Mouse (Mus musculus): ENCODE results near the gene Ldah.

Ldah gene

DNA sequence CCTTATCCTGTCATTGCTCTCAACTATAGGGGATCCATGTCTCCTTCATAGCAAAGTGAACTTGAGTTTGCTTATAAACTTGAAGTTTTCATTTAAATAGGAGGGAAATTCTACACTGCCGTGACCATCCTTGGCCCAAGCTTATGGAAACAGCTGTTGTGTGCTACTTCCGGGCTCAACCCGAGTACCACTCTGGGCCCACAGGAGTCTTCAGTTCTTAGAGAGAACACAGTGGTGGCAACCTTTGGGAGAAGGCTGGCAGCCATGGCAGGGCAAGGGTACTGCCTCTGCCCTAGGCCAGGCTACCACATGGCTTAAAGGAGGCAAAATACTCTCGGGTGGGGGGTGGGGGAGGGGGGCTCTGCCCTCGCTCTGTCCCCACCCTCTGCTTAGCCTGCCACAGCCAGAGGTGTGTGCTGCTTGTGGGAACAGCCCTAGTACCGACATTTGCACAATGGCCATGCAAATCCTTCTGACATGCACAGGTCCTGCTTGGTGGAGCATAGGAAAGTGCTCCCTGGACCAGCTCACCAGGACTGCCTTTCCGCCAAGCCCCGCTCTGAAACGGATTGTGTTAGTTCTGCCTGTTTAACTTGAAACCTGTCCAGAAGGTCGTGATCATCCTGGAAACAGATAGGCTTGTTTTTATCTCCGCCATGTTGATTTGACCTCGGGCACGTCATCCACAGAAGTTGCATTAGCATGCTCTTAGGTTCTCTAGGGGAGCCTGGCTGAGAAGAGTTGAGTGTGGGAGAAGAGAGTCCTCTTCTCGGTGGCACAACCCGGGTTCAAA, 73.5 kb downstream of the Ldah start:
- DNase-seq (ENCODE audit: low spot score), result no peak

DNA sequence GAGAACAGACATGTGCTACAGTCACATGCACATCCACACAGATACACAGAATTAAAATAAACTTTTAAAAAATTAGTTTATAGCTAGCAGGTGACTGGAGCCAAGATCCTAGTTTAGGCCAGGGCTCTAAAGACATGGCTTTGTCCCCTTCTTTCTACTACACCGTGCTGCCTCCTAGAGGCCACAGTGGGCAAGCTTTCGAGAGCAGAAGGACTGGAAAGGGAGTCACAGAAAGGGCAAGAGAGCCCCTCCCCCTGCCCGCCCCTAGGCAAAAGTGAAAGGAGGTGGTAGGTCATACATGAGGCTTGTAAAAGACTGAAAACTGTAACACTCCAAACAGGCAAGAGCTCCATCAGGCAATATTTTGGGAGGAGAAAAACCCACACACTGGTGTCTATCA, 80.1 kb downstream of the Ldah start:
- no peak for DNase-seq (ENCODE audit: low spot score)

DNA sequence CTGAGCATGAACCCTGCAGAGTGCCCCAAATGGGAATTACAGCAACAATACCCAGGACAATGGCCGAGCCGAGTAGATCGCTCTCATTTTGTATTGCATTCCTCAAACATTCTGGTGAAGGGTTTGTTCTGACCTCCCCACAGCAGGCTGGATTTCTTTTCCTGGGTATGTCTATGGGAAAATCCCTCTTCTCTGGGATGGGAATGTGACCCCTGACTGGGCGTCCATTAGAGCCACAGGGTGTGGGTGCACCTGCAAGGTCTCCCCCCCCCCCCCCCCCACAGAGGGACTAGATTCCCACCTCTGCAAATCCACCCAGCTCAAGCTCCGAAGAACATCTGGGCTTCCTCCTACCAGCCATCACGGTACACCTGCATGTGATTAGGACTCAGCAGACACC, 81.2 kb downstream of the Ldah start:
- no peak for DNase-seq (ENCODE audit: low spot score)

DNA sequence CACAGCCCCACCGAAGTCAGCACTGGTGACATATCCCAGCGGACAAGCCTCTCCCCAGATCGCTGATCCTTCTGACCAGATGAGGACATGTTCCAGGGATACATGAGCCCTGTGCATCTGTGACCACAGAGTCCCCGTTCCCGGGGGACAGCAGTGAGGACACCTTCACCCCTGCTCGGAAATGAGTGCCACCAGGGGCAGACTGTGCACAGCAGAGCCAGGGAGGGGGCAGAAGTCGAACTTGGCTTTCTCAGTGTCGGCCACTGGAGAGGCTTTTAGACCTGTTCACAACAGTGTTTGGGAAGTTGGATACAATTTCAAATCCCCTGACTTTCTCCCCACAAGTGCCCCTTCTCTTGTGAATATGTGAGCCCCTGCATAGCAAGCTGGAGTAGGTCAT, 81.6 kb downstream of the Ldah start:
- DNase-seq (ENCODE audit: low spot score), result no peak

DNA sequence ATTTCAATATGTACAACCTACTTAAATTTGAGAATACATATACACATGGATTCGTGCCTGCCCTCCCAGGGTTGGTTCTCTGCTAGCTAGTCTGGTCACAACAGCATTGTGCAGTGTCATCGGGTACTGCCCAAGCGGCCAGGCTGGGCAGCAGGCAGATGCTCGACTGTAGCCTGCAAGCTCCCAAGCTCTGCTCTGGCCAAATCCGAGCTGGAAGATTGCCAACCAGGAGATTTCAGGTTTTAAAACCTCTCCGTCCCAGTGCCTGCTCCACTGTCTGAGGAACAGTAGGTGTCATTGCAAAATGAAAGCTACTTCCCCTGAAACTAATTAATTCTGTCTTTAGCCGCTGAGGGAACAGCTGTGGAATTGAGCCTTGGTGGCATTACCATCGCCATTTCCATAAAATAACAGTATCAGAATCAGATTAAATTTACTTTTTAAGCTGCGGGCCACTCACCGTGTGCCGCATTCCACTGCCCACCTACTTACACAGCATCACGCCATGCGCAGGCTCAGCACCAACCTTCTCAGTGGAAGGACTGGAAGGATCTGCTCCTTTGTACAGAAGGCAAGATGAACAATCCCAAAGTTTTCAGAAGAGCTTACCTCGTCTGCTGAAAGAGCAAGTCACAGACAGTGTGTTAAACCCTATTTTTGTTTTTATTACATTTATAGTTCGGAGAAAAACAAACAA, 83.4 kb downstream of the Ldah start:
- DNase-seq (ENCODE audit: low spot score), result no peak

DNA sequence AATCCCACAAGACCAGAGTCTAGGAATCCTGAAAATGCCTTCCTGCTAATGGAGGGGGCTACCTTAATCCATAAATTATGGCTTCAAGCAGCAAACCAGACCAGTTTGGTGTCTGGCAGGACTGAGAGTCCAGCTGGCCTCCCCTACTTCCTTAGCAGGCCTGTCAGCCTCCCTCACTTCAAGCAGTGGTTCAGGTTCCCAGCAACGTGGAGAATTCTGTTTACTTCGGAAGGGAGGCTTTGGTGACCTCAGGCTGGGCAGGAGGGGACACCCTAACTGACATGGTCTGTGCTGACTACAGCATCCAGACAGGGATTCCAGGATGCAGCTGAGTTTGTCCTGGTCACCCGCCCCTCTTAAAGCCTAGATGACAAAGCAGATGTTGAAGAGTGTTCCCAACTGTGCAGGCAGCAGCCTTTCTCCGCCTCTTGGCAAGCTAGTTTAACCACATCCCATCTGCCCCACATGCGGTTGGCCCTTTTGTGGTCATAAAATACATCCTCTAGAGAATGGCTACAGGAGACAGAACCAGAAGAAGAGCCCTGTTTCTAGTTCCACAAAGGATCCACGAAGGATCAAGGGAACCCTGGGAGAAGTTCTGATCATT, 87.5 kb downstream of the Ldah start:
- no peak for DNase-seq (ENCODE audit: low spot score)

DNA sequence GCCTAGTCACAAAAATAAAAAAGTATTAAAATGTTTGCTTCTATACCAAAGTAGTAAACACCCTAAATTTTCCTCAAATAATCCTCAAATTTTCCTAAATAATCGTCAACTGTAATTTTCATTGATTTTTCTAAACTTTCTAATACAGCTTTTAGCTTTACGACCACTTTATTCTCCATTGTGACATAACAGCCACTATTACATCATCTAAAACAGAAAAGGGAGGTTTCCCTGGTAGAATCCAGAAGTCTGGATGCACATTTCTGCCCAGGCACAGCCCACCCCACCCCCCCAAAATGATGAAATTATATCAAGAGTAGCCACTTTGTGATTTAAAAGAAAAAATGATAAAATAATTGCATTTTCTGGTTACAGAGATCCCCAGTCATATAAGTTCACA, 88.2 kb downstream of the Ldah start:
- no peak for DNase-seq (ENCODE audit: low spot score)

DNA sequence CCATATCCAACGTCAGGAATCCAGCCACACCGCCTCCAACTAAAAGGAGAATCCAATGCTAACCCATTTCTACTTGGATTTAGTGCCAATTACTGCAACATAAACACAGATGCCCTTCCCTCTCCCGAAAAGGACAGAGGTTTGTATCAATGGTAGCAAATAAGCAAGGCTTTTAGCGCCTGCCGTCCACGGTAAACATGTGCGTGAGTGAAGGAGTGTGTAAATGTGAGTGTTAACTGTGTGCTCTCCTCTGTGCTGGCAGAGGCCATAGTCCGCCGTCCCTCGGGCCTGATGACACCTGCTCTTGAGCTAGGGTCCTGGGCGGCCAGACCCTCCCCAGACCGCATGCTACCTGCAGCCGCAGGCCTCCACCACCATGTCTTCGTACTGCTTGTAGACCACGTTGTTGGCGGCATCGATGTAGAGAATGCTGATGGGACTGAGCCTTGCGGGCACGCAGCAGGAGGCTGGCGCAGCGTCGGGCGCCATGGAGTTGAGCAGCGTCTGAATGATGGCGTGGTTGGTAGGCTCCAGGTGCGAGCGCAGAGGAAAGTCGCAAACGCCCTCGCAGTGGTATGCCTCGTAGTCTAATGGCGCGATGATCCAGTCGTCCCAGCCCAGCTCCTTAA, 89.8 kb downstream of the Ldah start:
- DNase-seq (ENCODE audit: low spot score), result no peak

DNA sequence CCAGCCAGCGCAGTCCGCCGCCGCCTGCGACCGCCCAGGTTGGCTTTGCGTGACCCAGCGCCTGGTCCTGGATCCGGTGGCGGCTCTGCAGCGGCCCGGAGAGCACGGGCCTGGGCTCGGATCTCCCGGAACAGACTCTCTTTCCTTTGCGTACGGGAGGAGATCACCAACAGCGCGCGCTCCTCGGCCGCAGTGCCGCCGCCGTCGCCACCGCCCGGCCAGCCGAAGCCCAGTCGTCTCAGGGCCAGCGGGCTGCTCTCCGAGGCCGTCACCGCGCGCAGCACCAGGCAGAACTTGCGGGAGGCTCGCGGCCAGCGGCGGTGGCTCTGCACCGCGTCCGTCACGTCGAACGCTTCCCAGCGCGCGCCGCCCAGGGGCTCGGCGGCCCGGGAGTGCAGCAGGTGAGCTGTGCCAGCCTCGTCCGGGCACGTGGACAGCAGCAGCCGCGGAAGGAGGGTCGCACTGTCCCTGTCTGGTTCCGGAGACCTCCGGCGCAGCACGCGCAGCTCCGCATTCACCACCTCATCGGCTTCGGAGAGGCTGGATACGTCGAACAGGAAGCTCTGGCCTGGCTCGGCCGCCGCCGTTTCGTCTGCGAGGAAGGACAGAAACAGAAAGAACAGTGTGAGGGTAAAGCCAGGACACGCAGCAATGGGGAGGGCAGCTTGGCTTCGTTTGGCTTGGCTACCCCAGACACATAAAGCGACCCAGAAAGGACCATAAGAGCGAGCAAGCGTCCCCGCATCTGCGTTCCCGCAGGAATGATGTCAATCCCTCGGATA, 90.6 kb downstream of the Ldah start:
- DNase-seq (ENCODE audit: low spot score), result no peak

DNA sequence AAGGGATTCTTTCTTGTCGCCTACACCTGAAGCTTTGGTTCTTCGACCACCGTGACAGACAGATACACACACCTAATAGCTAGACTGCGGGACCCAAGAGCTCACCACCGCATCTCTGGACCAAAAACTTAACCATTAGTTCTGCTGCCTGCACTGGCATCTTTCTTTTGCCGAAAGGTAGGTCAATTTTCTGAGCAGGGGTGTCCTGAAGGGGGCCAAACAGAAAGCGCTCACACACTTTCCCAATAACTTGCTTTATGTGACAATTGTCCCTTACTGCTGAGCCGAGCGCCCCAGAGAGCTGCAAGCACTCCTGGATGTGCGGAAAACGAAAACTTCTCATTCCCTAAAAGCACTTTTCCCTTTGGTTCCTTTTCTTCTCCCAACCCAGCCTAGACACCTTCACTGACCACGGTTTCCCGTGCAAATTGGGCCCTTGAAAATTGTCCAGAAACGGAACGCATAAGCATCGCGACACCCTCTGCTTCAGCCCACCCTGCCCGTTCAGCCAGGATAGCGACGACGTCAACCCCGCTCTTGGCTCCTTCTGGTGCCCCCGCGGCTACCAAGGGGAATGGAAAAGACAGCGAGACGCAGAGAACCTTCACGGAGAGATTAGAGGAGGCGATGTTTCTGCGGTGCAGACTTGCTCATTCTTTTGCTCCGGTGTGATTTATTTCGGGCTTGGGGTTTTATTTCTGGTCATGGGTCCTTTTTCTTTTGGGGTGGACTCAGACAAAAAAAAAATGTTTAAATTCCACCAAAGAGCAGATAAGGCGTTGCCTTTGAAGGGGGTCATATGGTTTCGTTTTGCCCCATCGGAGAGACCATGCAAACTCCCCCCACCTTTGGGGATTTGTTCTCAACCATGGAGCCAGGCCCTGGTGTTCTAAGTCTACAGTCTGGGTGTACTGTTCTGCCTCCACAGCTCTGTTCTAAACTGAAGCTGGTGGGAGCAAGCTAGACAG, 91.5 kb downstream of the Ldah start:
- DNase-seq (ENCODE audit: low spot score), result no peak

DNA sequence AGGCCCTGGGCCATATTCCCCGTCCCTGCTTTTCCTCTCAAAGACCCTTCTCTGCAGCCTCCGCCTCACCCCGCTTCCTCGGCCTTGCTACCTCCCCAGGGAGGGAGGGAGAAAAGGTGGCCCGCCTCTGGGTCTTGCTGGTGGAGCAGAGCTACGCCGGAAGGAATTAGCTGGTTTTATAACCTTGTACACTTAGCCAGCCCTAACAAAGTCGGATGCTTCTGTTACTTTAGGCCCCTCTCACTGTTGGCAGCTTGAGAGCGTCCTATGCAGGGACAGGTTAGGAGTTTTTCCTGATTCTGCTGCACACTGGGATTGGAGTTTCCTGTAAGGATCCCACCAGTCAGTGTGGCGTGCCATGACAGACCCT, 92.2 kb downstream of the Ldah start:
- DNase-seq (ENCODE audit: low spot score), result no peak

DNA sequence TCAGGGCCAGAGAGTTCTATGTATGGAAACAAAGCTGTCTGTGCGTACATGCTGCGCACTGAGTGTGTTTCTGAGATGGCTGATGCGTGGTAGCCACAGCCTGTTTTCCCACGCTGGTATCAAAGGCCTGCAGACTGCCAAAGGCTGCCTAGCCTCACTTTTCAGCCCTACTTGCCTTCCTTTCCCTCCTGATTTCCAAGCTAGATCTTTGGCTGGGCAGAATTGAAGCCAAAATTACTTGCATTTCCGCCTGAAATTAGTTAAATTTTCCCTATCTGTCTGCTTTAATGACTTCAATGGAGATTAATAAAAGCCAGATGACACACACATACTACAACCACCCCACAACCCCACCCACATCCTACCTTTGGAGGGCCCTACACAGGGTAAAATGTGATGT, 92.6 kb downstream of the Ldah start:
- no peak for DNase-seq (ENCODE audit: low spot score)

DNA sequence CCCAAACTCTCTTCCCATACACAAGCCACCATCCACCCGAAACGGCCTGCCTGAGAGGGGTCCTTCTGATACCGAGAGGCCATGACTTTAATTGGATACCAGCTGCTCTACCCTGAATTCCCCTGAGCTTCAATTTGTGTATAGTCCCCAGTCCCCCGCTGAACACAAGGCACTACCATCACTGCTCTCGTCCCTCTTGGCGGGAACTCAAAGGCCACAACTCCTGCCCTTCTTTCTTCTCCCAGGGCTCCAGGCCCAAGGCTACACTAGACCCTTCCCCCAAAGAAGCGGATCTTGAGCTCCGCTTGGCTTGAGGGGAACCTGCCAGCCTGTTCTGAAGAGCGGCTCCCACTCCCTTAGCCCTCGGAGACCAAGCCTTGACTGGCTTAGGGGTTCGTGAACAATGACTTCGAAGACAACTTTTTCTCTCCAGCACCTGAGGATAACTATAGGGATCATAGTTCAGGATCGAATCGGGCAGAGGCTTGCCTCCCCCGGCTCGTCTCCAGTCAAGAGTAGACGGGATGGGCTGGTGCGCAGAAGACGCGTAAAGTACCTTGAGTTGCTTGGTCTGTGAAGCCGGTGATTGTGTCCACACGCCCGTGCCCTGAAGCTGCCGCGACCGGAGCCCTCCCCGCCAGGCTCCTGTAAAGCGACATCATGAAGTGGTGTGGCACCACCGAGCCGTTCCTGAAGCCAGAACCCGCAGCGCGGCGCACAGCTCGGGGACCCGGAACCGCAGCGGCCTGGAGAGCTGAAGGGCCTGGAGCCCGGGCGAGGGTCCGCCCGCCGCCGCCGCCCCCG, 93.3 kb downstream of the Ldah start:
- no peak for DNase-seq (ENCODE audit: low spot score)

DNA sequence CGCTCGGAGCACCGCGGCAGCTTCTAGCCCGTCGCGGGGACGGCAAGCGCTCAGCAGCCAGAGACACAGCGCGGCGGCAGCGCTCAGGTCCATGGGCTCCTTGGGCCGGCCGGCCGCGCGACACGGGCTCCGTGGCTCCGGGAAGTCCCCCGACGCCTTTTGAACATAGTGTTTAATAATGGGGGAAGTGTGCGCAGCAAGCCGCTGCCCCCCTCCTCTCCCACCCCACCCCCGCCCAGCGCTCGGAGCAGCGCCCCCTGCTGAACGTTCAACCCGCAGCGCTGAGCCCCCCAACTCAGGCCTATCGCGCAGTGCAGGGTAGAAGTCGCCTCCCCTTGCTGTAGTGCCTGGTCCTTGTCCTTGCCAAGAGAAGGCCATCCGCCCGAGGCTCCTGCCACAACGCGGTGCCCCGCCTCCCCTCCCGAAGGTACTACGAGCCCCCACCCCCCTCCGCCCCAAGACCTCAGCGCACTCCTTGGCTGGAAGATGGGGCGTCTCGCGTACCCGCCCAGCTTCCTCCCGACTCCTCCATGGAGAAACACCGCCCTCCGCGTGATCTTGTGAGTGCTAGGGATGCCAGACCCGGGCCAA, 94.0 kb downstream of the Ldah start, which contains the start of gene Gdf7:
Gdf7 (minus strand) TSS at position 114 of the 591 bp plus-strand sequence.
- DNase-seq (ENCODE audit: low spot score), result no peak

DNA sequence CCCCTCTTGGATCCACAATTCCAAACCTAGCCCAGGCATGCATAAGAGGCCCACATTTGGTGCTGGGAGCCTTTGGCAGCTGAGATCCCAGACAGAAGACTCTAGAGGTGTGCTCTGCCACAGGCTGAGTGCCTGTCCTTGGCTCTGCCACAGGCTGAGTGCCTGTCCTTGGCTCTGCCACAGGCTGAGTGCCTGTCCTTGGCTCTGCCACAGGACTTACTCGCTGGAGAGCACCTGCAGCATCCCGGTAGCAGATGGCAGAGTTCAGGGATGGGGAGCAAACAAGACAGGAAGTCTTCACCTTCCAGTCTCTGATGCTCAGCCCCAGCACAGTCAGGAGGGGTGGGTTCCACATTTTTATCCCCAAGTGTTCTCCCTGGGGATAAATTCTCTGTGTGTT, 97.4 kb downstream of the Ldah start:
- no peak for DNase-seq (ENCODE audit: low spot score)

DNA sequence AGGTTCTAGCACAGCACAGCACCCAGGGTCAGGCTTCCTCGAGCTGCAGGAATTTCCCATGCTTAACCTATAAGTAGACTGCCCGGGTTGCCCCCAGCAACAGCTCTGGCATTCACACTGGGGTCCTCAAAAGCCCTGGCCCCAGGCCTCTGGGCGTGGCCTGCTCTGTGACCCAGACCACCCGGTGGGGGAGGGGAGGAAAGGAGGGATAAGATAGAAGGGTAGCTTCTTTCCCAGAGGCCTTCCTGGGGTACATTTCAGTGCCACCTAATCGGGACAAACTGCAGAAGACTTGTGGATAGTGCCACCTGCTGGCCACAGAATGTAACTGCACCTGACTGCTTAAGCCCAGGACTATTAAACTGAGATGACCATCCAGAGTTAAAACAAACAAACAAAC, 98.5 kb downstream of the Ldah start:
- DNase-seq (ENCODE audit: low spot score), result peak; percentile 42

DNA sequence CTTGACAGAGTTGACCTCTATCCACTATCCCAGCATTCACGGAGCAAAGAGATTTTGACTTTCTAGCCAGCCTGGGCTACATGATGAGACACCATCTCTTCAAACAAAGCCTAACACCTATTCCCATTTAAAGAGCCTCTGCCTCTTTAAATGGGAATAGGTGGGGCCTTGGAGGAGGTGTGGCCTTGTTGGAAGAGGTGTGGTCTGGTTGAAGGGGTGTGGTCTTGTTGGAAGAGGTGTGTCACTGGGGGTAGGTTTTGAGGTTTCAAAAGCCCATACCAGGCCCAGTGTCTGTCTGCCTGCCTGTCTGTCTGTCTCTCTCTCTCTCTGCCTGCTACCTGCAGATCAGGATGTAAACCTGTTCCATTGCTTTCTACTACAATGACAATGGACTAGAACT, 99.0 kb downstream of the Ldah start:
- no peak for DNase-seq (ENCODE audit: low spot score)

DNA sequence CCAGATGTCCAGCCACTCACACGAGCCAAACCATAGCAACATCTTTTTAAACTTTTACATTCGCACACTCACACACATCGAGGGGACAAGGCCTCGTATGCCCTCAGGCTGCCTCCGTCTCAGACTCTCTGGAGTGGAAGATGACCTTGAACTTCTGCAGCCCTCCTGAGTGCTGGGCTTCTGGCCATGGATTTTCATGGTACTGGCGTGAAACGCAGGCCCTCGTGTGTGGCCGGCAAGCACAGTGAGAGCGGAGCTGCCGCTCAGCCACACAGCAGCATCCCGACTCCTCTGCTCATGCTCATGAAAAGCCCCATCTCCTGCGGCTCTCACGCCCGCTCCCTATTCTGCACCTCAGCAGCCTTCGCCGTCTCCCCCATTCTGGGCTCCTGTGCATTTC, 103.1 kb downstream of the Ldah start:
- DNase-seq (ENCODE audit: low spot score), result no peak

DNA sequence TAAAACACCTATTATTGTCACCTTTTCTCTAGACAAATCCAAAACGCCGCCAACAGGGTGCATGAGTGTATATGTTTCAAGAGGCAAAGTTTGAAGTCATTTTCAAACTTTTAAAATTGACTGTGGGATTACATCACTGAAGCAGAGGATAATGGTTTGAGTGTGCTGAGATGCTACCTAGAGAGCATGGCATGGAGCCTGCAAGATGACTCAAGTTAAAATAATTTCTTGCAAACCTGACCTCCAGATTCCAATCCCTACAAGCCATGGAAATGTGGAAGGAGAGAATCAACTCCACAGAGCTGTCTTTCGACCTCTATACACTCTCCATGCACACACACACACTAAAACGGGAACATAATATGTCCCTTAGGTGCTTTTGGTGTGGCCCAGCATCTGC, 104.4 kb downstream of the Ldah start:
- DNase-seq (ENCODE audit: low spot score), result no peak
